ENCODE assay signal across 10 mouse cellular contexts in genomic region chr12:82166101-82166571, GRCm38 (mm10). TPM values are rescaled to one million over a fixed set of nuclear protein-coding genes. Genes with fewer than 3 reads are reported as not detected.
DNase-seq lines count a peak whose midpoint lies in the region; ATAC-seq and TF ChIP-seq lines count a peak whose summit lies in the region.
"Had no signal": no experiment of that assay in that cellular context is flagged by ENCODE, and none has a peak within 500 bp of the region (broad histone marks: within the 10 kb centered on the region; RNA-seq: fewer than 3 reads in every experiment).

No protein-coding gene starts in this region.

- peak overlapping the region; percentile 37 for H3K4me2 ChIP-seq in kidney, embryonic 14.5 days (replicated peaks; ENCODE audit: low read depth, low read length)
- H3K4me2 ChIP-seq in embryonic facial prominence, embryonic 13.5 days, result peak overlapping the region; percentile 39
- peak overlapping the region; percentile 43 for H3K4me2 ChIP-seq in limb, embryonic 13.5 days (replicated peaks)
- peak overlapping the region; percentile 4; the same call in 1 of the 2 replicates for H3K4me2 ChIP-seq in stomach, embryonic 15.5 days

- TF ChIP-seq POLR2A in kidney, adult 2 months (IDR thresholded peaks at IDR 0.05; ENCODE audit: low read depth, low read length), result no peak

- ATAC-seq in kidney, embryonic 14.5 days (ENCODE audit: low FRiP score, low TSS enrichment), result no peak
- no peak for ATAC-seq in embryonic facial prominence, embryonic 13.5 days (ENCODE audit: insufficient number of reproducible peaks, insufficient read depth, low FRiP score, low TSS enrichment, low read depth)
- no peak for ATAC-seq in limb, embryonic 13.5 days (ENCODE audit: low FRiP score, low read depth)
- ATAC-seq in stomach, embryonic 15.5 days (ENCODE audit: insufficient read depth, low FRiP score, low read depth), result no peak
- ATAC-seq: Patski had no signal

- H3K9me3 ChIP-seq in kidney, embryonic 14.5 days (ENCODE audit: control insufficient read depth, low read length), result no peaks in the 10 kb centered on the region
- H3K9me3 ChIP-seq in embryonic facial prominence, embryonic 13.5 days, result no peaks in the 10 kb centered on the region
- H3K9me3 ChIP-seq in limb, embryonic 13.5 days, result no peaks in the 10 kb centered on the region
- H3K9me3 ChIP-seq in stomach, embryonic 15.5 days, result no peaks in the 10 kb centered on the region

- no peaks in the 10 kb centered on the region for H3K27me3 ChIP-seq in kidney, embryonic 14.5 days (ENCODE audit: control insufficient read depth, insufficient read depth, low read length)
- no peaks in the 10 kb centered on the region for H3K27me3 ChIP-seq in kidney, adult 2 months (replicated peaks; ENCODE audit: control insufficient read depth, insufficient read depth, low read length)
- H3K27me3 ChIP-seq in embryonic facial prominence, embryonic 13.5 days, result no peaks in the 10 kb centered on the region
- H3K27me3 ChIP-seq in limb, embryonic 13.5 days, result peaks cover 6% of the 10 kb centered on the region; the same call in 1 of the 2 replicates
- H3K27me3 ChIP-seq in stomach, embryonic 15.5 days (replicated peaks), result no peaks in the 10 kb centered on the region
- H3K27me3 ChIP-seq: Patski had no signal

- H3K36me3 ChIP-seq in kidney, embryonic 14.5 days (ENCODE audit: control insufficient read depth, insufficient read depth, low read length), result no peaks in the 10 kb centered on the region
- H3K36me3 ChIP-seq in kidney, adult 2 months (ENCODE audit: control insufficient read depth, insufficient read depth, low read length), result no peaks in the 10 kb centered on the region
- no peaks in the 10 kb centered on the region for H3K36me3 ChIP-seq in embryonic facial prominence, embryonic 13.5 days
- H3K36me3 ChIP-seq in limb, embryonic 13.5 days, result no peaks in the 10 kb centered on the region
- H3K36me3 ChIP-seq in stomach, embryonic 15.5 days, result no peaks in the 10 kb centered on the region

- H3K4me1 ChIP-seq in kidney, embryonic 14.5 days (ENCODE audit: control insufficient read depth, insufficient read depth, low read length), result peaks cover 7% of the 10 kb centered on the region; the same call in 1 of the 2 replicates
- no peaks in the 10 kb centered on the region for H3K4me1 ChIP-seq in kidney, adult 2 months (ENCODE audit: control insufficient read depth, insufficient read depth, low read length)
- peaks cover 17% of the 10 kb centered on the region for H3K4me1 ChIP-seq in embryonic facial prominence, embryonic 13.5 days
- H3K4me1 ChIP-seq in limb, embryonic 13.5 days, result peaks cover 29% of the 10 kb centered on the region
- 0 out of 2 replicates have a peak, but pooled peaks cover 9% of the 10 kb centered on the region for H3K4me1 ChIP-seq in stomach, embryonic 15.5 days

- WGBS in kidney, embryonic 14.5 days, result 17% methylated on average over 14 of the region's 14 CpGs
- WGBS in kidney, adult 2 months, result 26% methylated on average over 14 of the region's 14 CpGs
- WGBS in embryonic facial prominence, embryonic 13.5 days, result 30% methylated on average over 14 of the region's 14 CpGs
- WGBS in limb, embryonic 13.5 days, result 31% methylated on average over 14 of the region's 14 CpGs
- 39% methylated on average over 14 of the region's 14 CpGs for WGBS in stomach, embryonic 15.5 days

- no peak for TF ChIP-seq CTCF in kidney, adult 2 months (conservative IDR thresholded peaks at IDR 0.05; ENCODE audit: insufficient read depth, insufficient read length, low read depth, low read length)

- no peak for DNase-seq in kidney, adult 2 months
- DNase-seq in frontal cortex, postnatal 36 days (ENCODE audit: low spot score in 2 of 2), result no peak
- DNase-seq in gastrocnemius, postnatal 14 days, result no peak
- DNase-seq in kidney, postnatal 25 days, result no peak
- DNase-seq: left cerebral cortex, postnatal 4 days had no signal

- H3K4me3 ChIP-seq in kidney, embryonic 14.5 days (ENCODE audit: low read length), result peak overlapping the region; percentile 18; the same call in 1 of the 2 replicates
- no peak overlapping the region for H3K4me3 ChIP-seq in kidney, adult 2 months (ENCODE audit: insufficient read depth, low read depth, low read length)
- H3K4me3 ChIP-seq in embryonic facial prominence, embryonic 13.5 days, result no peak overlapping the region
- peak overlapping the region; percentile 5; the same call in 1 of the 2 replicates for H3K4me3 ChIP-seq in limb, embryonic 13.5 days
- H3K4me3 ChIP-seq in stomach, embryonic 15.5 days (replicated peaks), result 0 out of 2 replicates have a peak overlapping the region, but pooled peaks have one; percentile 4

- intact Hi-C loops in gastrocnemius, postnatal 14 days (cut with DNase I; ENCODE audit: low total_unique reads), result no loop called here

- peak overlapping the region; percentile 44; the same call in 1 of the 2 replicates for H3K9ac ChIP-seq in kidney, embryonic 14.5 days (ENCODE audit: low read depth, low read length)
- H3K9ac ChIP-seq in embryonic facial prominence, embryonic 13.5 days, result peak overlapping the region; percentile 6; the same call in 1 of the 2 replicates
- no peak overlapping the region for H3K9ac ChIP-seq in limb, embryonic 13.5 days
- H3K9ac ChIP-seq in stomach, embryonic 15.5 days, result no peak overlapping the region

- H3K27ac ChIP-seq in kidney, embryonic 14.5 days (ENCODE audit: low read depth, low read length), result no peak overlapping the region
- H3K27ac ChIP-seq in kidney, adult 2 months (ENCODE audit: insufficient read depth, low read depth, low read length), result no peak overlapping the region
- no peak overlapping the region for H3K27ac ChIP-seq in embryonic facial prominence, embryonic 13.5 days
- H3K27ac ChIP-seq in limb, embryonic 13.5 days, result no peak overlapping the region
- no peak overlapping the region for H3K27ac ChIP-seq in stomach, embryonic 15.5 days

RNA-seq across cellular contexts. Expression of gene Sipa1l1, which starts 3.0 kb away (rescaled TPM):
- polyA plus RNA-seq in kidney, embryonic 14.5 days (2014; fragmentation: Nextera tagmentation; extraction: Ambion mirVana), result 28.6 and 43.8 TPM in 2 replicates
- polyA plus RNA-seq in kidney, adult 2 months (2012; rRNA removed), result 34.0 and 34.1 TPM in 2 replicates
- 34.8 and 36.5 TPM in 2 replicates for polyA plus RNA-seq in embryonic facial prominence, embryonic 13.5 days (2015; fragmentation: Nextera tagmentation; extraction: Ambion mirVana)
- 34.3 and 34.5 TPM in 2 replicates for polyA plus RNA-seq in limb, embryonic 13.5 days (2015; fragmentation: Nextera tagmentation; extraction: Ambion mirVana)
- 26.4 and 30.4 TPM in 2 replicates for polyA plus RNA-seq in stomach, embryonic 15.5 days (2015; fragmentation: Nextera tagmentation; extraction: Ambion mirVana)
- total RNA-seq in gastrocnemius, postnatal 14 days (2021), result 10 to 100 TPM; 12.5 to 12.7 TPM

Comparison
In these comparisons a context has a peak if more than half of its experiments do, and no peak if none do; other contexts are left out.
1. H3K4me3 ChIP-seq: peak in kidney, embryonic 14.5 days (single experiment), limb, embryonic 13.5 days (single experiment) and stomach, embryonic 15.5 days (single experiment); none in kidney, adult 2 months (single experiment) and embryonic facial prominence, embryonic 13.5 days (single experiment).
2. H3K9ac ChIP-seq: peak in kidney, embryonic 14.5 days (single experiment) and embryonic facial prominence, embryonic 13.5 days (single experiment); none in limb, embryonic 13.5 days (single experiment) and stomach, embryonic 15.5 days (single experiment).
3. Peak in every context shown above with its lines, with median percentiles within 50 percentile points of each other: H3K4me2 ChIP-seq.